Mouse (Mus musculus): ENCODE measurements around the gene Adam21. TPM values are rescaled to one million over a fixed set of nuclear protein-coding genes. Genes with fewer than 3 reads are reported as not detected.

The Adam21 gene
- total and polyA plus RNA-seq, 3 experiments: 0.06 to 0.08 TPM; not detected in 1

DNA sequence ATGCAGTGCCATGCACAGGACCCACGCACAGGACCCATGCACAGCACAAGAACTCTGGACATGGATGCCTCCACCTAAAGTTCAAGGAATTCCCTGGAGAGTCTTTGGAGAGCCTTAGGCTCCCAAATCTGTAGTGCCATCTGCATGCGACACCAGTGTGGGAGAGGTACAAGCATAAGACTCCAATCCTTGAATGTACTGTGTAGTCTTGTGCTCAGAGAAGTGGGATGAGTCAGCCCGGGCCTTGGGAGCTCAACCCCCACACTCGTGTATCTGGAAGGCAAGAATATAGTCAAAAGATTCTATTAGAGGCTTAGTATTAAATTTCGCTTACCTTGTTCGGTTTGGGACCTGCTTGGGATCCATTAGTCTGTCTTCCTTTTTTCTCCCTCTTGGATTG lies 47.5 kb upstream of the Adam21 start:
- Histone ChIP-seq H3K27me3 (ENCODE audit: control insufficient read depth in 1 of 2, insufficient read depth in 2 of 2, low read length in 2 of 2) (peaks cover 3 to 15% of the 10 kb centered on the region in 2 experiments; a peak in 3 of 4 replicates), H3K9me3 (replicated peaks; ENCODE audit: insufficient read depth, low read length) (no peaks in the 10 kb centered on the region), H3K27ac (ENCODE audit: control insufficient read depth, low read depth, low read length) (no peak overlapping the region), H3K79me2 (ENCODE audit: control insufficient read depth, insufficient read depth, low read length, poor library complexity) (no peaks in the 10 kb centered on the region), H3K4me3 (ENCODE audit: control insufficient read depth in 1 of 2, insufficient read depth in 1 of 2, low read depth in 2 of 2, low read length in 2 of 2) (no peak overlapping the region), H3K4me1 (ENCODE audit: control insufficient read depth in 1 of 2, insufficient read depth in 2 of 2, low read length in 2 of 2) (no peaks in the 10 kb centered on the region), H3K36me3 (ENCODE audit: control insufficient read depth in 1 of 2, insufficient read depth in 2 of 2, low read length in 2 of 2) (no peaks in the 10 kb centered on the region), H3K9ac (ENCODE audit: control insufficient read depth, low read depth, low read length, poor library complexity, severe bottlenecking) (no peak overlapping the region)
- no peak for TF ChIP-seq ZMIZ1 (IDR thresholded peaks at IDR 0.05; ENCODE audit: low read depth, low read length)
- no peak for TF ChIP-seq TAL1 (IDR thresholded peaks at IDR 0.05; ENCODE audit: low read length)
- TF ChIP-seq MYC (IDR thresholded peaks at IDR 0.05; ENCODE audit: low read depth, low read length): no peak
- no peak for TF ChIP-seq ETS1 (IDR thresholded peaks at IDR 0.05; ENCODE audit: low read depth, low read length)
- TF ChIP-seq POLR2AphosphoS5 (IDR thresholded peaks at IDR 0.05; ENCODE audit: borderline replicate concordance, low read depth, low read length): no peak
- TF ChIP-seq MYB (IDR thresholded peaks at IDR 0.05; ENCODE audit: low read depth, low read length): no peak
- no peak for TF ChIP-seq UBTF (IDR thresholded peaks at IDR 0.05; ENCODE audit: borderline replicate concordance, insufficient read depth, low read depth, low read length)
- TF ChIP-seq TCF12 (IDR thresholded peaks at IDR 0.05; ENCODE audit: low read depth, low read length): no peak
- TF ChIP-seq GATA1 (IDR thresholded peaks at IDR 0.05; ENCODE audit: low read depth, low read length): no peak
- TF ChIP-seq USF2 (IDR thresholded peaks at IDR 0.05; ENCODE audit: borderline replicate concordance in 1 of 2, insufficient read depth in 1 of 2, low read depth in 1 of 2, low read length in 2 of 2): no peak
- no peak for TF ChIP-seq SIN3A (IDR thresholded peaks at IDR 0.05; ENCODE audit: low read length)
- TF ChIP-seq MAFK (IDR thresholded peaks at IDR 0.05; ENCODE audit: borderline replicate concordance, low read depth, low read length): no peak
- no peak for TF ChIP-seq USF1 (IDR thresholded peaks at IDR 0.05; ENCODE audit: low read depth, low read length)
- TF ChIP-seq JUND (IDR thresholded peaks at IDR 0.05; ENCODE audit: low read depth, low read length): no peak
- TF ChIP-seq POLR2A (IDR thresholded peaks at IDR 0.05; ENCODE audit: control insufficient read depth in 1 of 2, insufficient read depth in 1 of 2, low read depth in 1 of 2, low read length in 2 of 2, poor library complexity in 1 of 2): no peak
- TF ChIP-seq MAZ (IDR thresholded peaks at IDR 0.05; ENCODE audit: low read depth, low read length): no peak
- TF ChIP-seq CTCF (IDR thresholded peaks at IDR 0.05 in 2 of 3, conservative IDR thresholded peaks at IDR 0.05 in 1 of 3; ENCODE audit: control insufficient read depth in 1 of 3, insufficient read depth in 1 of 3, low read depth in 2 of 3, low read length in 3 of 3, poor library complexity in 1 of 3, severe bottlenecking in 1 of 3): no peak
- DNase-seq (ENCODE audit: low read depth, low spot score): no peak

DNA sequence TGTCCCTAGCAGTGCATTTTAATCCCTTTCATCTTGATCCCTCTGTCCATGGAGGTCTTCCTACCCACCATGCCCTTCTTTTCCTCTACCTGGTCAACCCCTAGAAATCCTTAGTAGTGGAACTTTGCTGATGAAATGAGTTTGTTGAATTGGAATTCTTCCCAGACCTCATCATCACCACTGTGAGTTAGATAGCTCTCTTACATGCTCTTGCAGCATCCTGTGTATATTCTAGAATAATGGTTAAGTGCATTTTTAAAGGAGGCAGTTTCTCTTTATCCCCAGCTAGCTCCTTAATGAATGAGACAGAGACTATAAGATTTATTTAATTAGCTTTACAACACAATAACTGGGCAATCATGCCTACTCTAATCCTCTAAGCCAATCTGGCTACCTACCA lies 41.2 kb upstream of the Adam21 start:
- H3K4me3 ChIP-seq (ENCODE audit: control insufficient read depth in 1 of 2, insufficient read depth in 1 of 2, low read depth in 2 of 2, low read length in 2 of 2): no peak overlapping the region
- TF ChIP-seq NELFE (IDR thresholded peaks at IDR 0.05; ENCODE audit: low read depth, low read length) (no peak), ETS1 (IDR thresholded peaks at IDR 0.05; ENCODE audit: low read depth, low read length) (no peak), ELF1 (IDR thresholded peaks at IDR 0.05; ENCODE audit: low read depth, low read length) (no peak), HCFC1 (IDR thresholded peaks at IDR 0.05; ENCODE audit: low read depth, low read length) (no peak), MAX (IDR thresholded peaks at IDR 0.05; ENCODE audit: low read length) (no peak), SIN3A (IDR thresholded peaks at IDR 0.05; ENCODE audit: low read length) (no peak), MYB (IDR thresholded peaks at IDR 0.05; ENCODE audit: low read depth, low read length) (no peak), MAZ (IDR thresholded peaks at IDR 0.05; ENCODE audit: low read depth, low read length) (no peak), UBTF (IDR thresholded peaks at IDR 0.05; ENCODE audit: borderline replicate concordance, insufficient read depth, low read depth, low read length) (no peak), KAT2A (conservative IDR thresholded peaks at IDR 0.05; ENCODE audit: low read depth, low read length) (no peak)
- no peak for DNase-seq (ENCODE audit: low read depth, low spot score)
- peaks cover 3 to 14% of the 10 kb centered on the region in 2 experiments for H3K27me3 ChIP-seq (ENCODE audit: control insufficient read depth in 1 of 2, insufficient read depth in 2 of 2, low read length in 2 of 2)
- H3K9me3 ChIP-seq (replicated peaks; ENCODE audit: insufficient read depth, low read length): no peaks in the 10 kb centered on the region
- H3K4me1 ChIP-seq (ENCODE audit: control insufficient read depth in 1 of 2, insufficient read depth in 2 of 2, low read length in 2 of 2): no peaks in the 10 kb centered on the region
- H3K9ac ChIP-seq (ENCODE audit: control insufficient read depth, low read depth, low read length, poor library complexity, severe bottlenecking): no peak overlapping the region
- no peaks in the 10 kb centered on the region for H3K36me3 ChIP-seq (ENCODE audit: control insufficient read depth in 1 of 2, insufficient read depth in 2 of 2, low read length in 2 of 2)
- H3K79me2 ChIP-seq (ENCODE audit: control insufficient read depth, insufficient read depth, low read length, poor library complexity): no peaks in the 10 kb centered on the region
- H3K27ac ChIP-seq (ENCODE audit: control insufficient read depth, low read depth, low read length): no peak overlapping the region

All from MEL (cell line).